Mouse (Mus musculus) olfactory bulb, adult 2 months (tissue): ENCODE results near the gene Hmgb1.

Experiments used
- CTCF ChIP-seq: fragments of 200-500 bp; IDR thresholded peaks from 2 replicates; pipeline ENCODE4 v1.5.1; 2012; ENCODE audit warnings: low read depth, mild to moderate bottlenecking, low read length, moderate library complexity; ENCODE audit not compliant: insufficient read depth
- POLR2A ChIP-seq: fragments of 200-500 bp; IDR thresholded peaks from 2 replicates; pipeline ENCODE4 v1.6.1; 2012; ENCODE audit warnings: mild to moderate bottlenecking, low read depth, low read length, moderate library complexity; ENCODE audit not compliant: insufficient read depth

GRCm38 (mm10) chr5:149109220-149109619, 75.1 kb downstream of the Hmgb1 start:
- no peak for TF ChIP-seq CTCF
- TF ChIP-seq POLR2A: no peak
